Mouse (Mus musculus) midbrain, embryonic 16.5 days (tissue): ENCODE measurements at regions not wholly inside any gene's neighbourhood (a gene's known extent, or its start where the extent isn't known, plus 50 kb on each side); places are given as distances from the start of the nearest gene placed in this dataset.

Experiments used
- ATAC-seq: fragments of 200-750 bp; cut with Nextera tagmentation; 2 replicates; pipeline ENCODE4 v1.8.0; 2017; ENCODE audit warnings: moderate TSS enrichment
- H3K27ac ChIP-seq: fragments of 300-500 bp; sonication (generic); 2 replicates; pipeline ENCODE4 v1.5.1; 2014; ENCODE audit warnings: mild to moderate bottlenecking, low read length, mixed read lengths
- H3K27me3 ChIP-seq: fragments of 300-500 bp; sonication (generic); 2 replicates; pipeline ENCODE4 v1.6.1; 2014; ENCODE audit warnings: low read depth, low read length, mixed read lengths; ENCODE audit not compliant: control insufficient read depth, insufficient read depth
- H3K36me3 ChIP-seq: fragments of 300-500 bp; sonication (generic); 2 replicates; pipeline ENCODE4 v1.6.1; 2014; ENCODE audit warnings: mild to moderate bottlenecking, low read length, moderate library complexity, mixed read lengths; ENCODE audit not compliant: control insufficient read depth, insufficient read depth
- H3K4me1 ChIP-seq: fragments of 300-500 bp; sonication (generic); 2 replicates; pipeline ENCODE4 v1.6.1; 2014; ENCODE audit warnings: mild to moderate bottlenecking, low read length, mixed read lengths; ENCODE audit not compliant: control insufficient read depth, insufficient read depth
- H3K4me2 ChIP-seq: fragments of 300-500 bp; sonication (generic); 2 replicates; pipeline ENCODE4 v1.6.1; 2014; ENCODE audit warnings: mild to moderate bottlenecking, low read length, mixed read lengths
- H3K4me3 ChIP-seq: fragments of 300-500 bp; sonication (generic); 2 replicates; pipeline ENCODE4 v1.5.1; 2014; ENCODE audit warnings: low read depth, mild to moderate bottlenecking, low read length, moderate library complexity, mixed read lengths
- H3K9ac ChIP-seq: fragments of 300-500 bp; sonication (generic); 2 replicates; pipeline ENCODE4 v1.6.1; 2014; ENCODE audit warnings: low read depth, low read length, mixed read lengths
- H3K9me3 ChIP-seq: fragments of 300-500 bp; sonication (generic); replicated peaks from 2 replicates; pipeline ENCODE4 v1.6.1; 2014; ENCODE audit warnings: mild to moderate bottlenecking, low read length, mixed read lengths; ENCODE audit not compliant: control insufficient read depth, poor library complexity, severe bottlenecking
- WGBS: fragments of 180-500 bp; shearing (Covaris S2); extraction: QIAGEN DNeasy Blood & Tissue Kit; methylation state at CpG from one replicate; pipeline ENCODE4 v1.1.7; 2014; 5-methylcytosine and 5-hydroxymethylcytosine counted together

GRCm38 (mm10) chr19:14225787-14226186 lies 312.5 kb downstream of the Olfr1505 start:
- Histone ChIP-seq H3K36me3 (no peaks in the 10 kb centered on the region), H3K27me3 (no peaks in the 10 kb centered on the region), H3K4me1 (no peaks in the 10 kb centered on the region), H3K9me3 (no peaks in the 10 kb centered on the region), H3K9ac (no peak overlapping the region), H3K27ac (no peak overlapping the region), H3K4me3 (no peak overlapping the region), H3K4me2 (no peak overlapping the region)
- no peak for ATAC-seq
- 28% methylated on average over 4 of the region's 4 CpGs for WGBS

GRCm38 (mm10) chr19:14226521-14226920 lies 313.2 kb downstream of the Olfr1505 start:
- no peak for ATAC-seq
- Histone ChIP-seq H3K4me1 (no peaks in the 10 kb centered on the region), H3K9ac (no peak overlapping the region), H3K36me3 (no peaks in the 10 kb centered on the region), H3K9me3 (no peaks in the 10 kb centered on the region), H3K4me3 (no peak overlapping the region), H3K4me2 (no peak overlapping the region), H3K27me3 (no peaks in the 10 kb centered on the region), H3K27ac (no peak overlapping the region)

GRCm38 (mm10) chr19:14243565-14243964 lies 330.2 kb downstream of the Olfr1505 start:
- WGBS: 27% methylated on average over 5 of the region's 5 CpGs
- H3K27ac ChIP-seq: no peak overlapping the region
- no peak for ATAC-seq
- no peak overlapping the region for H3K9ac ChIP-seq
- no peak overlapping the region for H3K4me3 ChIP-seq
- no peaks in the 10 kb centered on the region for H3K36me3 ChIP-seq
- H3K4me2 ChIP-seq: no peak overlapping the region
- H3K4me1 ChIP-seq: peaks cover 26% of the 10 kb centered on the region
- H3K27me3 ChIP-seq: no peaks in the 10 kb centered on the region; the same call in 1 of the 2 replicates
- no peaks in the 10 kb centered on the region for H3K9me3 ChIP-seq

GRCm38 (mm10) chr19:14246973-14247614 lies 333.8 kb downstream of the Olfr1505 start:
- Histone ChIP-seq H3K36me3 (no peaks in the 10 kb centered on the region), H3K27me3 (no peaks in the 10 kb centered on the region), H3K4me2 (no peak overlapping the region), H3K4me3 (no peak overlapping the region), H3K9ac (no peak overlapping the region), H3K9me3 (no peaks in the 10 kb centered on the region), H3K27ac (peak overlapping the region; percentile 42; the same call in 1 of the 2 replicates), H3K4me1 (peaks cover 13% of the 10 kb centered on the region)
- ATAC-seq: peak; percentile 52
- 23% methylated on average over 6 of the region's 6 CpGs for WGBS

- no peaks in the 10 kb centered on the region for H3K27me3 ChIP-seq
- no peak overlapping the region for H3K9ac ChIP-seq
- no peak overlapping the region for H3K4me2 ChIP-seq
- H3K36me3 ChIP-seq: no peaks in the 10 kb centered on the region
- no peak overlapping the region for H3K27ac ChIP-seq
- H3K9me3 ChIP-seq: no peaks in the 10 kb centered on the region
- no peak for ATAC-seq
- no peak overlapping the region for H3K4me3 ChIP-seq
- 21% methylated on average over 1 of the region's 1 CpGs for WGBS
- H3K4me1 ChIP-seq: peaks cover 13% of the 10 kb centered on the region
Measured at GRCm38 (mm10) chr19:14247979-14248378, 334.6 kb downstream of the Olfr1505 start.

- H3K9ac ChIP-seq: no peak overlapping the region; the same call in 1 of the 2 replicates
- no peaks in the 10 kb centered on the region for H3K27me3 ChIP-seq
- H3K27ac ChIP-seq: 0 out of 2 replicates have a peak overlapping the region, but pooled peaks have one; percentile 10
- H3K4me3 ChIP-seq: no peak overlapping the region
- no peaks in the 10 kb centered on the region for H3K36me3 ChIP-seq
- H3K4me1 ChIP-seq: peaks cover 11% of the 10 kb centered on the region; the same call in 1 of the 2 replicates
- H3K9me3 ChIP-seq: no peaks in the 10 kb centered on the region
- peak; percentile 66 for ATAC-seq
- peak overlapping the region; percentile 25 for H3K4me2 ChIP-seq
- 5% methylated on average over 5 of the region's 5 CpGs for WGBS
Measured at GRCm38 (mm10) chr19:14258621-14259051, 339.2 kb downstream of the Tle4 start.

GRCm38 (mm10) chr19:14259223-14259622 lies 338.6 kb downstream of the Tle4 start:
- Histone ChIP-seq H3K27me3 (no peaks in the 10 kb centered on the region), H3K4me1 (peaks cover 11% of the 10 kb centered on the region; the same call in 1 of the 2 replicates), H3K4me3 (no peak overlapping the region), H3K9ac (no peak overlapping the region), H3K4me2 (no peak overlapping the region), H3K27ac (0 out of 2 replicates have a peak overlapping the region, but pooled peaks have one; percentile 10), H3K36me3 (no peaks in the 10 kb centered on the region), H3K9me3 (no peaks in the 10 kb centered on the region)
- 15% methylated on average over 2 of the region's 2 CpGs for WGBS
- ATAC-seq: no peak

GRCm38 (mm10) chr19:14289331-14289737 lies 308.5 kb downstream of the Tle4 start:
- ATAC-seq: no peak
- H3K27me3 ChIP-seq: no peaks in the 10 kb centered on the region
- H3K4me2 ChIP-seq: no peak overlapping the region
- WGBS: 70% methylated on average over 1 of the region's 1 CpGs
- no peak overlapping the region for H3K9ac ChIP-seq
- no peak overlapping the region for H3K27ac ChIP-seq
- no peaks in the 10 kb centered on the region for H3K9me3 ChIP-seq
- H3K4me1 ChIP-seq: peaks cover 2% of the 10 kb centered on the region; the same call in 1 of the 2 replicates
- H3K36me3 ChIP-seq: no peaks in the 10 kb centered on the region
- H3K4me3 ChIP-seq: no peak overlapping the region

- WGBS: 70% methylated on average over 6 of the region's 6 CpGs
- Histone ChIP-seq H3K36me3 (no peaks in the 10 kb centered on the region), H3K27me3 (no peaks in the 10 kb centered on the region), H3K9me3 (no peaks in the 10 kb centered on the region), H3K9ac (no peak overlapping the region), H3K4me1 (peaks cover 2% of the 10 kb centered on the region; the same call in 1 of the 2 replicates), H3K4me3 (no peak overlapping the region), H3K4me2 (no peak overlapping the region), H3K27ac (no peak overlapping the region)
- ATAC-seq: no peak; the same call in 1 of the 2 replicates
Measured at GRCm38 (mm10) chr19:14290911-14291310, 306.9 kb downstream of the Tle4 start.
